Mouse (Mus musculus): ENCODE results near the gene Pde7b. TPM values are rescaled to one million over a fixed set of nuclear protein-coding genes. Genes with fewer than 3 reads are reported as not detected.

Gene Pde7b
- polyA plus RNA-seq, 1 experiment from 2014 or later, result 1.00 TPM

- DNase-seq (ENCODE audit: low spot score), result no peak
- 37% methylated on average over 4 of the region's 4 CpGs for WGBS
Observed at GRCm38 (mm10) chr10:20737146-20737545, 12.3 kb upstream of the Pde7b start.

GRCm38 (mm10) chr10:20735775-20736449 is 11.0 kb upstream of the Pde7b start:
- no peaks in the 10 kb centered on the region for H3K36me3 ChIP-seq
- H3K4me3 ChIP-seq, result no peak overlapping the region
- H3K9me3 ChIP-seq (replicated peaks), result no peaks in the 10 kb centered on the region
- H3K4me1 ChIP-seq, result peaks cover 15% of the 10 kb centered on the region
- no peak overlapping the region for H3K27ac ChIP-seq (replicated peaks)
- WGBS, result 75% methylated on average over 3 of the region's 3 CpGs
- DNase-seq (ENCODE audit: low spot score), result no peak
- no peaks in the 10 kb centered on the region for H3K27me3 ChIP-seq (ENCODE audit: low read depth, poor library complexity, severe bottlenecking)

More at GRCm38 (mm10) chr10:20737146-20737545, 12.3 kb upstream of the Pde7b start:
- Histone ChIP-seq H3K36me3 (no peaks in the 10 kb centered on the region), H3K27ac (replicated peaks) (no peak overlapping the region), H3K4me3 (no peak overlapping the region), H3K9me3 (replicated peaks) (no peaks in the 10 kb centered on the region), H3K27me3 (ENCODE audit: low read depth, poor library complexity, severe bottlenecking) (no peaks in the 10 kb centered on the region), H3K4me1 (peaks cover 15% of the 10 kb centered on the region)

DNA sequence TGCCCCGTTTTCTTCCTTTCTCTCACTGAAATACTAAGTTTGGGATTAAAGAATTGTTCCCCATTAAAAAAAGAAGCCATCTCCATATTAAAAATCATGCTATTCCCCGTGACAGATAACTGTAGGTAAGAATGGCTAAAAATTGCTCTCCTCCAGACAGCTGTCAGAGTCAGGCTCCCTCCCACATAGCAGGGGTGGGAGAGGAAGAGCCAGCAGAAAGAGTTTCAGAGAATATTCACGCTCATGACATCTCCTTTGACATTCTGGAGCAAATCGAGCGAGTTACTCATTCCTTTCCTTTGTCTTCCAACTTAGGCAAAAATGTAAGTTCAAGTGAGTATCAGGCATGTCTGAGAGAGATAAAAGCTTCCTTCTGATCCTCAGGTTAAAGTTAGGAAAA is 8.7 kb upstream of the Pde7b start:
- Histone ChIP-seq H3K27ac (replicated peaks) (no peak overlapping the region), H3K4me1 (peaks cover 15% of the 10 kb centered on the region), H3K9me3 (replicated peaks) (no peaks in the 10 kb centered on the region), H3K36me3 (no peaks in the 10 kb centered on the region), H3K4me3 (no peak overlapping the region), H3K27me3 (ENCODE audit: low read depth, poor library complexity, severe bottlenecking) (no peaks in the 10 kb centered on the region)
- DNase-seq (ENCODE audit: low spot score), result no peak
- 86% methylated on average over 5 of the region's 5 CpGs for WGBS

GRCm38 (mm10) chr10:20732180-20732579 is 7.3 kb upstream of the Pde7b start:
- no peak overlapping the region for H3K4me3 ChIP-seq

GRCm38 (mm10) chr10:20730034-20730433 is 5.2 kb upstream of the Pde7b start:
- WGBS, result 81% methylated on average over 1 of the region's 1 CpGs
- no peak for DNase-seq (ENCODE audit: low spot score)

More at GRCm38 (mm10) chr10:20732180-20732579, 7.3 kb upstream of the Pde7b start:
- H3K9me3 ChIP-seq (replicated peaks), result no peaks in the 10 kb centered on the region
- no peak for DNase-seq (ENCODE audit: low spot score)
- no peaks in the 10 kb centered on the region for H3K27me3 ChIP-seq (ENCODE audit: low read depth, poor library complexity, severe bottlenecking)
- H3K4me1 ChIP-seq, result peaks cover 10% of the 10 kb centered on the region
- no peaks in the 10 kb centered on the region for H3K36me3 ChIP-seq
- 64% methylated on average over 2 of the region's 2 CpGs for WGBS
- H3K27ac ChIP-seq (replicated peaks), result no peak overlapping the region

GRCm38 (mm10) chr10:20725384-20725983 is 606 bp upstream of the Pde7b start:
- WGBS, result 45% methylated on average over 8 of the region's 8 CpGs
- DNase-seq (ENCODE audit: low spot score), result no peak
- H3K36me3 ChIP-seq, result no peaks in the 10 kb centered on the region
- no peaks in the 10 kb centered on the region for H3K9me3 ChIP-seq (replicated peaks)
- peaks cover 31% of the 10 kb centered on the region for H3K4me1 ChIP-seq
- H3K27ac ChIP-seq (replicated peaks), result no peak overlapping the region
- H3K27me3 ChIP-seq (ENCODE audit: low read depth, poor library complexity, severe bottlenecking), result no peaks in the 10 kb centered on the region
- peak overlapping the region; percentile 45 for H3K4me3 ChIP-seq

More at GRCm38 (mm10) chr10:20730034-20730433, 5.2 kb upstream of the Pde7b start:
- Histone ChIP-seq H3K9me3 (replicated peaks) (no peaks in the 10 kb centered on the region), H3K4me1 (peaks cover 11% of the 10 kb centered on the region), H3K4me3 (no peak overlapping the region), H3K36me3 (no peaks in the 10 kb centered on the region), H3K27ac (replicated peaks) (no peak overlapping the region), H3K27me3 (ENCODE audit: low read depth, poor library complexity, severe bottlenecking) (no peaks in the 10 kb centered on the region)

DNA sequence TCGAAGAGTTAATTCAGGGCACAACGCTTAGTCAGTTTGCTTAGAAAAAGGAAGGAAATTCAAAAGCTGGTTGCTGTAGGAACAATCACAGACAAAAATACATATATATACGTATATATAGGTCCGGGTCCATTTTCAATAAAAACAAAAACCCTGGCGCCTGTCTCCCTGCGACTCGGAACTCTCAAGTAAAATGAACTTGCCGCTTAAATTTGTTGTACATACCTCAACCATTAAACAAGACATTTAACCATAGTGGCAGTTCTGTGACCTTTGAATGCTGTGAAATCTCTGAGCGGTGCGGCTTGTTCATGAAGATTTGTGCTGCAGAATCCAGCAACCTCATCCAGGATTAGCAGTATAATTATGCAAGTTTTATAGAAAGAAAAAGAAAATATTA is 427 bp downstream of the Pde7b start:
- 52% methylated on average over 10 of the region's 10 CpGs for WGBS
- Histone ChIP-seq H3K4me1 (peaks cover 31% of the 10 kb centered on the region), H3K36me3 (no peaks in the 10 kb centered on the region), H3K4me3 (peak overlapping the region; percentile 45), H3K27me3 (ENCODE audit: low read depth, poor library complexity, severe bottlenecking) (no peaks in the 10 kb centered on the region), H3K27ac (replicated peaks) (no peak overlapping the region), H3K9me3 (replicated peaks) (no peaks in the 10 kb centered on the region)
- no peak for DNase-seq (ENCODE audit: low spot score)

DNA sequence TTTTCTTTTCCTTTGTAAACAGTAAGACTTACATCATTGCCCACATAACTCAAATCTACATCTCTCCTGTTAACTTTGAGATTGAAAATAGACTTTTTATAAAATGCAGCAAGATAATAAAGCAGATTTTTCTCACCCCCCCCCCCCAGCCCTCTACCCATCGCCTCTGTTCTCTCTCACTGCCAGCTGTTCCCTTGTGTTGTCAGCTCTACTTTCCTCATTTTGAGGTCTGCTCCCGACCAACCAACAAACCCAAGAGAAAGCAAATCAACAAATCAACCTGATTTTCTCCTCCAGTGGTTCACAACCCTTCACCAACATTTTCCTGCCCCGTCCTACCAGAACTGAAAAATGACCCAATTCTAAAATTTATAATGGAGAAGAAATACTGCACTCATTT is 916 bp downstream of the Pde7b start:
- Histone ChIP-seq H3K4me3 (peak overlapping the region; percentile 45; the same call in 1 of the 2 replicates), H3K27me3 (ENCODE audit: low read depth, poor library complexity, severe bottlenecking) (no peaks in the 10 kb centered on the region), H3K27ac (replicated peaks) (no peak overlapping the region), H3K9me3 (replicated peaks) (no peaks in the 10 kb centered on the region), H3K4me1 (peaks cover 31% of the 10 kb centered on the region), H3K36me3 (no peaks in the 10 kb centered on the region)
- 27% methylated on average over 3 of the region's 3 CpGs for WGBS
- DNase-seq (ENCODE audit: low spot score), result peak; percentile 13

GRCm38 (mm10) chr10:20723521-20723915 is 1.4 kb downstream of the Pde7b start:
- H3K4me1 ChIP-seq, result peaks cover 31% of the 10 kb centered on the region
- no peaks in the 10 kb centered on the region for H3K9me3 ChIP-seq (replicated peaks)
- WGBS, result 57% methylated on average over 3 of the region's 3 CpGs
- H3K36me3 ChIP-seq, result no peaks in the 10 kb centered on the region
- no peak overlapping the region; the same call in 1 of the 2 replicates for H3K4me3 ChIP-seq
- H3K27me3 ChIP-seq (ENCODE audit: low read depth, poor library complexity, severe bottlenecking), result no peaks in the 10 kb centered on the region
- no peak for DNase-seq (ENCODE audit: low spot score)
- H3K27ac ChIP-seq (replicated peaks), result peak overlapping the region; percentile 43; the same call in 1 of the 2 replicates

GRCm38 (mm10) chr10:20722651-20723520 is 2.0 kb downstream of the Pde7b start:
- Histone ChIP-seq H3K27me3 (ENCODE audit: low read depth, poor library complexity, severe bottlenecking) (no peaks in the 10 kb centered on the region), H3K27ac (replicated peaks) (peak overlapping the region; percentile 43; the same call in 1 of the 2 replicates), H3K4me1 (peaks cover 31% of the 10 kb centered on the region), H3K9me3 (replicated peaks) (no peaks in the 10 kb centered on the region), H3K4me3 (no peak overlapping the region; the same call in 1 of the 2 replicates), H3K36me3 (no peaks in the 10 kb centered on the region)
- 49% methylated on average over 9 of the region's 9 CpGs for WGBS
- DNase-seq (ENCODE audit: low spot score), result peak; percentile 14

DNA sequence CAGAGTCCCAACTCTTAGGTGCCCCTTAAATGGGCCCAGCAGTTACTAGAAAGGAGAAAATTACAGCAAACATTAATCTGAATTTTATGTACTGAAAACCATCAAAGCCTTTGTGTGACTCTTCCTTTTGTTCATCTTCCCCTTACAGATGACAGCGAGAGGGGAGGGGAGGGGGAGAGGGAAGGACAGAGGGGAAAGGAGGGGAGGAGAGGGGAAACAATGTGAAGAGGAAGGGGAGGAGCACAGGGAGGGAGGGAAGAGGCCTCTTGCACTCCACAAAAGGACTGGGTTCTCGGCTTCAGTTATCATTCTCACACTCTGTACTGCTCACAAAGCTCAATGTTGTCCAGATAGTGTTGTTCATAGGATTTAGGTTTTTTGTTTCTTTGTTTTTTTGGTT is 5.7 kb downstream of the Pde7b start:
- no peaks in the 10 kb centered on the region for H3K36me3 ChIP-seq
- 59% methylated on average over 2 of the region's 2 CpGs for WGBS
- H3K4me1 ChIP-seq, result peaks cover 16% of the 10 kb centered on the region
- no peak for DNase-seq (ENCODE audit: low spot score)
- 0 out of 2 replicates have a peak overlapping the region, but pooled peaks have one; percentile 23 for H3K27ac ChIP-seq (replicated peaks)
- no peaks in the 10 kb centered on the region for H3K9me3 ChIP-seq (replicated peaks)
- no peak overlapping the region for H3K4me3 ChIP-seq
- H3K27me3 ChIP-seq (ENCODE audit: low read depth, poor library complexity, severe bottlenecking), result no peaks in the 10 kb centered on the region

GRCm38 (mm10) chr10:20700633-20701032 is 24.2 kb downstream of the Pde7b start:
- DNase-seq (ENCODE audit: low spot score), result no peak

More at GRCm38 (mm10) chr10:20700633-20701032, 24.2 kb downstream of the Pde7b start:
- Histone ChIP-seq H3K4me3 (no peak overlapping the region), H3K9me3 (replicated peaks) (no peaks in the 10 kb centered on the region), H3K27ac (replicated peaks) (no peak overlapping the region), H3K4me1 (no peaks in the 10 kb centered on the region), H3K36me3 (no peaks in the 10 kb centered on the region), H3K27me3 (ENCODE audit: low read depth, poor library complexity, severe bottlenecking) (no peaks in the 10 kb centered on the region)
- 83% methylated on average over 7 of the region's 7 CpGs for WGBS

All from midbrain, embryonic 10.5 days (tissue).